Mouse (Mus musculus): ENCODE measurements around the gene Kmt5c.

DNA sequence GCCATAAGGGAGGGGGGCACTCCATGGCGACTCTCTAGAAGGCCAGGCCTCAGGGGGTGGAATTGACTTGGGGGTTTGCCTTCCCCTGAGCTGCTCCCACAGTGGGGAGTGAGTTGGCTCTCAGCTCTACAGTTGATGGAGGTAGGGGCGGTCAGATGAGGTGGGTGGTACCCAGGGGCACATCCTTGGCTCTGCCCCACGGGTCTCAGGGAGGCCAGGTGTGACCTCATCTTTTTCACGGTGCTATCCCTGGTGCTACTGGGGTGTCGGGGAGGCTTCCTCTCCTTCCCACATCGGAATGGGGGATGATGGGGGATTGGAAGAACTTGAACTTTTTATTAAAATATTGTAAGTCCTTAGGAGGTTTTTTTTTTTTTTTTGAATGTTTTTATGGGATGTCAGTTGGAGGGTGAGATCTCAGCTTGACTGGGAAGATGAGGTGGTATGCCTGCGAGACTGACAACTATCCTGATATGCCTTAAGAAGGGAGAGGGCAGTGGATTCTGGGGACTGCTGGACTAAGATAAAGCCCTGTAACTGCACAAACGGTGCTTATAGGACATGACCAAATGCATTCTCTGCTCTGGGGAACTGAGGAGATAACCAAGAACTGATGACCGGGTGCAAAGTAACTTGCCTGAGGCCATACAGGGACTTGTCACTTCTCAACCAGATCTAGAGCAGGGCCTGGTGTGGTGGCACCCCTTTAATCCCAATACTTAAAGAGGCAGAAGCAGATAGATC lies 7.4 kb downstream of the Kmt5c start:
- TF ChIP-seq POLR2A (IDR thresholded peaks at IDR 0.05; ENCODE audit: extremely low read depth, insufficient read depth, low read length) (no peak), CTCF (IDR thresholded peaks at IDR 0.05; ENCODE audit: low read depth, low read length) (no peak)

All from liver, adult 2 months (tissue).